Mouse (Mus musculus) hindbrain, postnatal 0 days (tissue): ENCODE measurements around the gene Dppa4. TPM values are rescaled to one million over a fixed set of nuclear protein-coding genes. Genes with fewer than 3 reads are reported as not detected.
A peak's percentile ranks its signal among the peaks of the same experiment; 100 is the strongest.

Experiments used
- ATAC-seq: fragments of 200-750 bp; cut with Nextera tagmentation; 2 replicates; pipeline ENCODE4 v1.8.0; 2017; ENCODE audit warnings: mild to moderate bottlenecking, moderate TSS enrichment, moderate library complexity
- DNase-seq: peaks from one replicate; pipeline ENCODE4 v3.0.0-alpha.2; 2015; ENCODE audit warnings: low spot score
- H3K27ac ChIP-seq: fragments of 300-500 bp; sonication (generic); 2 replicates; pipeline ENCODE4 v1.5.1; 2014; ENCODE audit warnings: mild to moderate bottlenecking
- H3K27me3 ChIP-seq: fragments of 300-500 bp; sonication (generic); 2 replicates; pipeline ENCODE4 v1.6.1; 2014; ENCODE audit warnings: low read length, mixed read lengths; ENCODE audit not compliant: insufficient read depth
- H3K36me3 ChIP-seq: fragments of 300-500 bp; sonication (generic); 2 replicates; pipeline ENCODE4 v1.6.1; 2014; ENCODE audit warnings: low read length, mixed read lengths; ENCODE audit not compliant: insufficient read depth
- H3K4me1 ChIP-seq: fragments of 300-500 bp; sonication (generic); 2 replicates; pipeline ENCODE4 v1.6.1; 2014; ENCODE audit warnings: antibody characterized with exemption, low read length, mixed read lengths; ENCODE audit not compliant: insufficient read depth
- H3K4me2 ChIP-seq: fragments of 300-500 bp; sonication (generic); 2 replicates; pipeline ENCODE4 v1.6.1; 2014; ENCODE audit warnings: low read depth, mild to moderate bottlenecking, low read length, moderate library complexity, mixed read lengths
- H3K4me3 ChIP-seq: fragments of 300-500 bp; sonication (generic); 2 replicates; pipeline ENCODE4 v1.5.1; 2014; ENCODE audit warnings: low read length
- H3K9ac ChIP-seq: fragments of 300-500 bp; sonication (generic); replicated peaks from 2 replicates; pipeline ENCODE4 v1.6.1; 2014; ENCODE audit warnings: mild to moderate bottlenecking, low read length, moderate library complexity, mixed read lengths
- H3K9me3 ChIP-seq: fragments of 300-500 bp; sonication (generic); 2 replicates; pipeline ENCODE4 v1.6.1; 2016; ENCODE audit warnings: low read length, mixed read lengths
- CTCF ChIP-seq: IDR thresholded peaks from 2 replicates; pipeline ENCODE4 v1.5.1; 2016; ENCODE audit warnings: antibody characterized with exemption, control low read depth, low read depth
- WGBS: fragments of 180-500 bp; shearing (Covaris S2); extraction: QIAGEN DNeasy Blood & Tissue Kit; methylation state at CpG from one replicate; pipeline ENCODE4 v1.1.7; 2014; 5-methylcytosine and 5-hydroxymethylcytosine counted together
- polyA plus RNA-seq: library from polyadenylated mRNA; unstranded; fragments of >200 nt; fragmentation: Nextera tagmentation; extraction: Ambion mirVana; gene quantifications from 2 replicates; pipeline ENCODE4 v1.2.1, GENCODE M21; 2015
- total RNA-seq: library from RNA; depleted of rRNA; stranded (reverse); fragments of >200 nt; gene quantifications from 2 replicates; pipeline ENCODE4 v1.2.3, GENCODE M21; 2014; rRNA removed

The Dppa4 gene
- total RNA-seq (not detected in 2 replicates), polyA plus RNA-seq (not detected in 2 replicates)

DNA sequence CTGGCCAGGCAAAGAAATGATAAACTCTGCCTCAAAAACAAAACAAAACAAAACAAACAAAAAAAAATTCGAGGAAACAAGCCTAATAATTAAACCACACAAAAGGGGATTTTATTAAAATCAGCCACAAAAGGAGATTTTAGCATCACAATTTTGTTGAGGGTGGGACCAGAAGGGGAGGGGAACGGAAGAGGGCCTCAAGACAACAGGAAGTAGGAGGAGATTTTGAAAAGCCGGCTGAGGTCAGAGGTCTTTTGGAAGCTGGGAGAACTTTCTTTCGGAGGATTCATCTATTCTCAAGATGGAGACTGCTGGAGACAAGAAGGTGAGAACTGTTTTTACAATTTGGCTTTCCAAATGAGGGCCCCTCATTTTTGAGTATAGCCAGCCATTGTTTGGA is at the start of gene Dppa4:
Gene Dppa4 (plus strand): TSS at position 217 of the 400 bp plus-strand sequence.
- no peak for DNase-seq
- no peak within 1 kb of the TSS for H3K27ac ChIP-seq
- TF ChIP-seq CTCF = no peak
- no peak within 1 kb of the TSS for H3K4me3 ChIP-seq
- ATAC-seq = no peak
- no peaks in the 10 kb centered on the region for H3K9me3 ChIP-seq
- H3K4me2 ChIP-seq = no peak within 1 kb of the TSS
- H3K9ac ChIP-seq = no peak within 1 kb of the TSS
- H3K36me3 ChIP-seq = no peaks in the 10 kb centered on the region
- H3K4me1 ChIP-seq = no peaks in the 10 kb centered on the region
- WGBS = 79% methylated on average over 4 of the region's 4 CpGs
- no peaks in the 10 kb centered on the region for H3K27me3 ChIP-seq

- Histone ChIP-seq H3K4me1 (no peaks in the 10 kb centered on the region), H3K9ac (no peak overlapping the region), H3K4me2 (no peak overlapping the region), H3K36me3 (no peaks in the 10 kb centered on the region), H3K27me3 (no peaks in the 10 kb centered on the region), H3K9me3 (no peaks in the 10 kb centered on the region), H3K27ac (no peak overlapping the region), H3K4me3 (no peak overlapping the region)
- WGBS = 84% methylated on average over 1 of the region's 1 CpGs
- TF ChIP-seq CTCF = no peak
- no peak for ATAC-seq
- no peak for DNase-seq
These were observed 48.5 kb upstream of the Dppa4 start for GRCm38 (mm10) chr16:48234999-48235398.

GRCm38 (mm10) chr16:48237676-48238075 is 45.9 kb upstream of the Dppa4 start:
- no peak for DNase-seq
- no peak overlapping the region for H3K4me2 ChIP-seq
- no peak overlapping the region for H3K4me3 ChIP-seq
- H3K27me3 ChIP-seq = no peaks in the 10 kb centered on the region
- WGBS = 86% methylated on average over 7 of the region's 7 CpGs
- H3K9me3 ChIP-seq = no peaks in the 10 kb centered on the region
- no peaks in the 10 kb centered on the region for H3K4me1 ChIP-seq
- H3K27ac ChIP-seq = no peak overlapping the region
- TF ChIP-seq CTCF = no peak
- ATAC-seq = no peak
- no peaks in the 10 kb centered on the region for H3K36me3 ChIP-seq
- no peak overlapping the region for H3K9ac ChIP-seq

DNA sequence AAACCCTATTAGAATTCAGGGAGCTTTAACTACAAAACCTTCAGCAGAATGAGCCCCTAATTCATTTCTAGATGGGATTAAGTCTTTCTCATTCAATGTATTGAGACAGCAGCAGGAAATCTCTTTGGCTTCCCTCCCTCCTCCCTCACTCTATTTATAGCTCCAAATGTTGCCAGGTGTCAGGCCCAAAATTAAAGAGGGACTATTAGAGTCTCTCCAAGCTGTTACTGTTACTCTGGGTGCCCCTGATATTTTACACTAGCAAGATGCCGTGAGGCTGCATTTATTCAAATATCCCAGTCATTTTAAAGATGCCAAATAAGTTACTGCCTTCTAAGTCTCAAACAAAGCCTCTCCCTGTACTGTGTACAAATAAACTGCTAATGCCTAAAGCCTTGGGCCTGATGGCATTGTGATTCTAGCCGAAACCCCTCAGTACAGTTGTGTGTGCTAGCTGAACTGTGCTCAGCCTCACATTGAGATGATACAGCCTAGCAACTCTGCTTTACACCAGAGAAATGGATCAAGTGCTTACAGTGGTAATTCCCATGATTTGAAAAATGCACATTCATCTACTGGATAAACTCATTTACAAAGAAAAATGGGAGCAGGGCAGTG is 36.4 kb upstream of the Dppa4 start:
- no peak for TF ChIP-seq CTCF
- Histone ChIP-seq H3K4me3 (no peak overlapping the region), H3K27me3 (no peaks in the 10 kb centered on the region), H3K4me2 (no peak overlapping the region), H3K4me1 (no peaks in the 10 kb centered on the region), H3K36me3 (no peaks in the 10 kb centered on the region), H3K9ac (no peak overlapping the region), H3K9me3 (no peaks in the 10 kb centered on the region), H3K27ac (no peak overlapping the region)
- 53% methylated on average over 2 of the region's 2 CpGs for WGBS
- DNase-seq (peak; percentile 31), ATAC-seq (no peak)

DNA sequence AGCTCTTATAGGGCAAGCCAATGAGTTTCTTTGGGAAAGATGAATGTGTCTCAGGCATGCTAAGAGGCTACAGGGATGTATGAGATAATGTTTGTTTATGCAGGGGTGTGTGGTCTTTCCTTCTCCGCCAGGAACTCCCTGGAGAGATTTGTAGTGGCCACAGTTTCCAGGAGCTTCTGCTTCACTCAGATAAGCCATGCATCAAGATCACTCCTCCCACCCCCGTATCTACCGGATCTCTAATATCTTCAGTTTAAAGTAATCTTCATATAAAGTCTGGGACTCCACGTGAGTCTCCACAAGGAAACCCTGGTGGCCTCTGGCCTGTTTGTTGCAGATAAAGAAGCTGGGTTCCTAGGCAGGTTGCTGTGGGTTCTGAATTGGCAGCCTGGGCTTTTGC is 30.7 kb upstream of the Dppa4 start:
- Histone ChIP-seq H3K27ac (no peak overlapping the region), H3K4me1 (no peaks in the 10 kb centered on the region), H3K9ac (no peak overlapping the region), H3K9me3 (no peaks in the 10 kb centered on the region), H3K4me2 (no peak overlapping the region), H3K36me3 (no peaks in the 10 kb centered on the region), H3K27me3 (no peaks in the 10 kb centered on the region), H3K4me3 (no peak overlapping the region)
- 74% methylated on average over 4 of the region's 4 CpGs for WGBS
- no peak for TF ChIP-seq CTCF
- ATAC-seq (no peak), DNase-seq (no peak)

GRCm38 (mm10) chr16:48254584-48254983 is 28.9 kb upstream of the Dppa4 start:
- Histone ChIP-seq H3K27me3 (no peaks in the 10 kb centered on the region), H3K4me1 (no peaks in the 10 kb centered on the region), H3K9ac (no peak overlapping the region), H3K4me3 (no peak overlapping the region), H3K36me3 (no peaks in the 10 kb centered on the region), H3K27ac (no peak overlapping the region), H3K9me3 (no peaks in the 10 kb centered on the region), H3K4me2 (no peak overlapping the region)
- WGBS = 89% methylated on average over 5 of the region's 5 CpGs
- DNase-seq (no peak), ATAC-seq (no peak)
- no peak for TF ChIP-seq CTCF

DNA sequence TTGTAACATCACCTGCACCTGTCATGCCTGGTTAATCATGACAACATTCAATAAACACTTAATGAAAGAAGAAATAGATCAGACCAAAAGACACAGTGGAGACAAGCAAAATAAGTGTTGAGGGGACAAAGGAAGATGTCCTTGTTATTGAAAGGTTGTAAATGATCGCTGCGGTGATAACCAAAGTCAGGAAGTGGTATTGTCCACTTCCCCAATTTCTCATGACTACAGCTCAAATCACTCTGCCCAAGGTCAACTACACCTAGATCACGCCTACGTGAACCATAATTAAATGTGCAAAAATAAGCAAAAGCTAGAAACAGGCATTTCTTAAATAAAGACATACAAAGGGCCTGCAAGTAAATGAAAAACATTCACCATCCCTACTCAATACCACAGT is 24.0 kb upstream of the Dppa4 start:
- WGBS = 91% methylated on average over 4 of the region's 4 CpGs
- no peak for TF ChIP-seq CTCF
- no peak overlapping the region for H3K9ac ChIP-seq
- H3K27ac ChIP-seq = no peak overlapping the region
- H3K9me3 ChIP-seq = no peaks in the 10 kb centered on the region
- no peak for DNase-seq
- no peaks in the 10 kb centered on the region for H3K4me1 ChIP-seq
- no peak overlapping the region for H3K4me3 ChIP-seq
- H3K27me3 ChIP-seq = no peaks in the 10 kb centered on the region
- no peaks in the 10 kb centered on the region for H3K36me3 ChIP-seq
- ATAC-seq = no peak
- no peak overlapping the region for H3K4me2 ChIP-seq
